Mouse (Mus musculus) liver, postnatal 0 days (tissue): ENCODE data around the gene Aldoc. TPM values are rescaled to one million over a fixed set of nuclear protein-coding genes. Genes with fewer than 3 reads are reported as not detected.

ENCODE experiments used
- ATAC-seq: fragments of 200-750 bp; cut with Nextera tagmentation; 2 replicates; pipeline ENCODE4 v1.8.0; 2017; ENCODE audit warnings: mild to moderate bottlenecking, moderate library complexity
- DNase-seq: peaks from one replicate; pipeline ENCODE4 v3.0.0-alpha.2; 2016
- H3K27ac ChIP-seq: fragments of 300-500 bp; sonication (generic); 2 replicates; pipeline ENCODE4 v1.5.1; 2014; ENCODE audit warnings: antibody characterized with exemption, moderate library complexity, mild to moderate bottlenecking, low read depth
- H3K27me3 ChIP-seq: fragments of 300-500 bp; sonication (generic); 2 replicates; pipeline ENCODE4 v1.6.1; 2014; ENCODE audit warnings: low read length, control low read depth, mixed read lengths; ENCODE audit not compliant: insufficient read depth
- H3K36me3 ChIP-seq: fragments of 300-500 bp; sonication (generic); replicated peaks from 2 replicates; pipeline ENCODE4 v1.6.1; 2014; ENCODE audit warnings: mild to moderate bottlenecking, control low read depth, low read length, moderate library complexity, mixed read lengths; ENCODE audit not compliant: insufficient read depth
- H3K4me1 ChIP-seq: fragments of 300-500 bp; sonication (generic); 2 replicates; pipeline ENCODE4 v1.6.1; 2014; ENCODE audit warnings: antibody characterized with exemption, mild to moderate bottlenecking, control low read depth; ENCODE audit not compliant: insufficient read depth
- H3K4me2 ChIP-seq: fragments of 300-500 bp; sonication (generic); 2 replicates; pipeline ENCODE4 v1.6.1; 2014; ENCODE audit warnings: low read depth, mild to moderate bottlenecking, low read length, moderate library complexity, mixed read lengths
- H3K4me3 ChIP-seq: fragments of 300-500 bp; sonication (generic); 2 replicates; pipeline ENCODE4 v1.5.1; 2014; ENCODE audit warnings: low read depth, low read length
- H3K9ac ChIP-seq: fragments of 300-500 bp; sonication (generic); replicated peaks from 2 replicates; pipeline ENCODE4 v1.6.1; 2014; ENCODE audit warnings: mild to moderate bottlenecking, moderate library complexity
- H3K9me3 ChIP-seq: fragments of 300-500 bp; sonication (generic); 2 replicates; pipeline ENCODE4 v1.6.1; 2016; ENCODE audit warnings: mild to moderate bottlenecking, control low read depth, low read length, mixed read lengths
- CTCF ChIP-seq: sonication (generic); IDR thresholded peaks from 2 replicates; pipeline ENCODE4 v1.5.1; 2016; ENCODE audit warnings: antibody characterized with exemption, low read depth
- EP300 ChIP-seq: IDR thresholded peaks from 2 replicates; pipeline ENCODE4 v1.6.1; 2016; ENCODE audit warnings: antibody characterized with exemption, low read depth, mild to moderate bottlenecking
- WGBS: fragments of 180-500 bp; shearing (Covaris S2); extraction: QIAGEN DNeasy Blood & Tissue Kit; methylation state at CpG from one replicate; pipeline ENCODE4 v1.1.7; 2014; ENCODE audit not compliant: insufficient replicate concordance; 5-methylcytosine and 5-hydroxymethylcytosine counted together
- polyA plus RNA-seq: library from polyadenylated mRNA; unstranded; fragments of >200 nt; fragmentation: Nextera tagmentation; extraction: Ambion mirVana; gene quantifications from 2 replicates; pipeline ENCODE4 v1.2.1, GENCODE M21; 2015

The Aldoc gene
- polyA plus RNA-seq, 1 experiment from 2014 or later, result 15.4 TPM

GRCm38 (mm10) chr11:78367456-78368225, 44.9 kb downstream of the Aldoc start:
- H3K27ac ChIP-seq, result no peak overlapping the region
- TF ChIP-seq EP300 (no peak), CTCF (no peak)
- no peak for DNase-seq

DNA sequence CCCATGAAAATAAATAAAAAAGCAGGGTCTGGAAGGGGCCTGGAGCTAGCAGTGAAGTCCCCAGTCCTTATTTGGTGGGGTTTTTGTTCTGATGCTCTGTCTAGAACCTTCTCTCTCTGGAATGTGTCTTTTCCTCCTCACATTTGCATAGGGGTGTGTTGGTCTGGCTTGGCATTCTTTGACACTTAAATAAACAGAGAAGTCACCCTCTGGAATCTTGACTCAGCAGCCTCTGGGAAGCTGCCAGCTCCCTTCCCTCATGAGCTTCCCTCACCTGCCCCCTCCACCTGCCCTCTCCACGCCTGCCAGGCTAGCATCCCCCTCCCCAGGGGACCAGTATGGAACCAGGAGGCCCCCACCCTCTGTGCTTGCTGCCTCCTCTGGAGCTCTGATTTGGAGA, 47.6 kb downstream of the Aldoc start:
- no peaks in the 10 kb centered on the region for H3K36me3 ChIP-seq
- H3K27me3 ChIP-seq, result no peaks in the 10 kb centered on the region
- H3K27ac ChIP-seq, result no peak overlapping the region
- WGBS, result 53% methylated on average over 1 of the region's 1 CpGs
- TF ChIP-seq EP300 (no peak), CTCF (no peak)
- H3K9me3 ChIP-seq, result no peaks in the 10 kb centered on the region
- no peak overlapping the region for H3K9ac ChIP-seq
- H3K4me1 ChIP-seq, result peaks cover 10% of the 10 kb centered on the region
- DNase-seq (no peak), ATAC-seq (no peak)
- H3K4me2 ChIP-seq, result no peak overlapping the region
- H3K4me3 ChIP-seq, result no peak overlapping the region

More at GRCm38 (mm10) chr11:78367456-78368225, 44.9 kb downstream of the Aldoc start:
- no peaks in the 10 kb centered on the region for H3K36me3 ChIP-seq
- H3K27me3 ChIP-seq, result no peaks in the 10 kb centered on the region
- H3K4me3 ChIP-seq, result no peak overlapping the region
- H3K9me3 ChIP-seq, result no peaks in the 10 kb centered on the region
- no peak overlapping the region for H3K4me2 ChIP-seq
- WGBS, result 82% methylated on average over 14 of the region's 15 CpGs
- peaks cover 16% of the 10 kb centered on the region for H3K4me1 ChIP-seq
- no peak for ATAC-seq
- no peak overlapping the region for H3K9ac ChIP-seq

GRCm38 (mm10) chr11:78371711-78372110, 48.9 kb downstream of the Aldoc start:
- peaks cover 10% of the 10 kb centered on the region for H3K4me1 ChIP-seq
- ATAC-seq (no peak), DNase-seq (no peak)
- no peaks in the 10 kb centered on the region for H3K27me3 ChIP-seq
- no peak overlapping the region for H3K4me2 ChIP-seq
- WGBS, result 77% methylated on average over 11 of the region's 11 CpGs
- H3K4me3 ChIP-seq, result no peak overlapping the region
- no peaks in the 10 kb centered on the region for H3K9me3 ChIP-seq
- no peak overlapping the region for H3K27ac ChIP-seq
- H3K36me3 ChIP-seq, result no peaks in the 10 kb centered on the region
- no peak for TF ChIP-seq CTCF
- no peak for TF ChIP-seq EP300
- no peak overlapping the region for H3K9ac ChIP-seq

- H3K9me3 ChIP-seq, result no peaks in the 10 kb centered on the region
- H3K27me3 ChIP-seq, result no peaks in the 10 kb centered on the region
- 60% methylated on average over 3 of the region's 3 CpGs for WGBS
- H3K4me1 ChIP-seq, result peaks cover 10% of the 10 kb centered on the region
- no peaks in the 10 kb centered on the region for H3K36me3 ChIP-seq
- DNase-seq (no peak), ATAC-seq (no peak)
- no peak overlapping the region for H3K4me3 ChIP-seq
- H3K4me2 ChIP-seq, result no peak overlapping the region
- no peak for TF ChIP-seq CTCF
- no peak for TF ChIP-seq EP300
- H3K9ac ChIP-seq, result no peak overlapping the region
- H3K27ac ChIP-seq, result no peak overlapping the region
These were observed 49.4 kb downstream of the Aldoc start for GRCm38 (mm10) chr11:78372166-78372565.

GRCm38 (mm10) chr11:78372610-78373009, 49.8 kb downstream of the Aldoc start:
- H3K9me3 ChIP-seq, result no peaks in the 10 kb centered on the region
- H3K27me3 ChIP-seq, result no peaks in the 10 kb centered on the region
- ATAC-seq (no peak), DNase-seq (no peak)
- no peak overlapping the region for H3K27ac ChIP-seq
- no peak overlapping the region for H3K9ac ChIP-seq
- H3K36me3 ChIP-seq, result no peaks in the 10 kb centered on the region
- TF ChIP-seq CTCF, result no peak
- TF ChIP-seq EP300, result no peak
- peaks cover 10% of the 10 kb centered on the region for H3K4me1 ChIP-seq
- H3K4me2 ChIP-seq, result no peak overlapping the region
- H3K4me3 ChIP-seq, result no peak overlapping the region
- WGBS, result 67% methylated on average over 7 of the region's 7 CpGs

DNA sequence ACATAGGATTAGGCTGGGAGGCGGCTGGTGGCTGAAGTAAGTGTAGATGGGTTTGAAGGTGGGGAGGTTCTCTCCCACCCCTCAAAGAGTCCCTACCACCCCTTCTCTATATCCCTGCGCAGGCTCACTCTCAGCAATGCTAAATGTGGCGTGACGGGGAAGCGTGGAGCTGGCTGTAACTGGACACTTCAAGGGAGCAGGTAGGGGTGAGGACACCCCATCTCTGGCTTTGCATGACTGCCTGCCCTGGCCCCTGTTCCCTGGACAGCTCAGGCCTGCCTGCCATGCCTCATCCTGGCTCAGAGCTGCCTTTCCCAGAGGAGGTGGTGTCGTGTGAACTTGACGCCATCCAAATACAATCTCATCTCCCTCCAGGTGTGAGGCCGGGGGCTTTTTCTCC, 51.4 kb downstream of the Aldoc start:
- Histone ChIP-seq H3K4me1 (peaks cover 10% of the 10 kb centered on the region), H3K27ac (no peak overlapping the region), H3K9me3 (no peaks in the 10 kb centered on the region), H3K9ac (no peak overlapping the region), H3K4me2 (no peak overlapping the region), H3K27me3 (0 out of 2 replicates have a peak, but pooled peaks cover 5% of the 10 kb centered on the region), H3K36me3 (no peaks in the 10 kb centered on the region), H3K4me3 (no peak overlapping the region)
- ATAC-seq (no peak), DNase-seq (no peak)
- WGBS, result 82% methylated on average over 8 of the region's 8 CpGs
- TF ChIP-seq CTCF, result no peak
- no peak for TF ChIP-seq EP300

Other genes with a start within 250 kb of the Aldoc start
- 9.3 and 10.6 TPM in 2 replicates for gene Eral1, start 242.6 kb upstream of the Aldoc start, polyA plus RNA-seq
- 5.9 and 7.5 TPM in 2 replicates for gene Fam222b, start 228.3 kb upstream of the Aldoc start, polyA plus RNA-seq
- gene Traf4, start 157.4 kb upstream of the Aldoc start, polyA plus RNA-seq, result 15.3 and 18.9 TPM in 2 replicates
- 4.9 and 5.4 TPM in 2 replicates for gene Nek8, start 146.3 kb upstream of the Aldoc start, polyA plus RNA-seq
- gene Tlcd1, start 146.3 kb upstream of the Aldoc start, polyA plus RNA-seq, result 38.2 and 40.3 TPM in 2 replicates
- gene Rpl23a, start 139.4 kb upstream of the Aldoc start, polyA plus RNA-seq, result 732 and 758 TPM in 2 replicates
- 26.6 and 28.9 TPM in 2 replicates for gene Rab34, start 134.5 kb upstream of the Aldoc start, polyA plus RNA-seq
- 0.84 and 1.00 TPM in 2 replicates for gene Proca1, start 129.6 kb upstream of the Aldoc start, polyA plus RNA-seq
- gene Sdf2, start 77.2 kb upstream of the Aldoc start, polyA plus RNA-seq, result 35.3 and 35.8 TPM in 2 replicates
- 4.7 and 5.5 TPM in 2 replicates for gene Supt6, start 77.0 kb upstream of the Aldoc start, polyA plus RNA-seq
- 29.6 and 32.7 TPM in 2 replicates for gene 2610507B11Rik, start 61.2 kb upstream of the Aldoc start, polyA plus RNA-seq
- gene BC030499, start 32.1 kb upstream of the Aldoc start, polyA plus RNA-seq, result 0.07 TPM in 1 of 2 replicates, not detected in the other
- gene Spag5, start 21.4 kb upstream of the Aldoc start, polyA plus RNA-seq, result 9.8 and 11.4 TPM in 2 replicates
- gene Pigs, start 5.4 kb downstream of the Aldoc start, polyA plus RNA-seq, result 33.1 and 34.6 TPM in 2 replicates
- gene Unc119, start 20.5 kb downstream of the Aldoc start, polyA plus RNA-seq, result 63.7 and 77.0 TPM in 2 replicates
- gene Foxn1, start 63.6 kb downstream of the Aldoc start, polyA plus RNA-seq, result not detected in 2 replicates
- 0.07 and 0.08 TPM in 2 replicates for gene Slc13a2, start 99.2 kb downstream of the Aldoc start, polyA plus RNA-seq
- gene Slc46a1, start 142.7 kb downstream of the Aldoc start, polyA plus RNA-seq, result 20.5 and 22.3 TPM in 2 replicates
- 0.14 and 0.21 TPM in 2 replicates for gene Sarm1, start 174.8 kb downstream of the Aldoc start, polyA plus RNA-seq
- gene Vtn, start 176.1 kb downstream of the Aldoc start, polyA plus RNA-seq, result 2,013 and 2,040 TPM in 2 replicates
- gene Sebox, start 180.5 kb downstream of the Aldoc start, polyA plus RNA-seq, result 0.11 and 0.16 TPM in 2 replicates
- gene Tmem199, start 189.2 kb downstream of the Aldoc start, polyA plus RNA-seq, result 21.1 TPM in 2 replicates
- 94.2 and 96.6 TPM in 2 replicates for gene Poldip2, start 189.2 kb downstream of the Aldoc start, polyA plus RNA-seq
- 12.9 and 13.1 TPM in 2 replicates for gene Tnfaip1, start 213.4 kb downstream of the Aldoc start, polyA plus RNA-seq
- 82.3 and 85.1 TPM in 2 replicates for gene Ift20, start 213.4 kb downstream of the Aldoc start, polyA plus RNA-seq
- 79.2 and 81.5 TPM in 2 replicates for gene Tmem97, start 227.8 kb downstream of the Aldoc start, polyA plus RNA-seq